10 mouse cellular contexts compared by ENCODE assay signal in the genomic region with DNA sequence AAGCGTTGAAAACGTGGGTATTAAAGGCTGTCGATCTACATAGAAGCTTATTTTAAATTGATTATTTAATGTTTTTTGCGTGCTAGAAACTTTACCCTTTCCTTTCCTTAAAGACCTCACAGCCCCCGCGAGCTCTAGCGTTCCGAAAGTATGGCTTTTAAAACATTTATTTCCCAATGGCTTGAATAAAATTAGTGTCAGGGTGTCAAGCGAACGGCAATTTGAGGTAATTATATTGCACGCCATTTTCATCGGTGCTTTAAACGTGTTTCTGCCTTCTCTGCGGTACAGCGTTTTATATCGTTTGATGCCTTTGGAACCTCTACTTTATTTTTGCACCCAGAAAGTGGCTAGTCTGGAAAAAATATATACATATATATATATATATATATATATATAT. TPM values are rescaled to one million over a fixed set of nuclear protein-coding genes. Genes with fewer than 3 reads are reported as not detected.
A peak's percentile ranks its signal among the peaks of the same experiment; 100 is the strongest.
DNase-seq lines count a peak whose midpoint lies in the region; ATAC-seq and TF ChIP-seq lines count a peak whose summit lies in the region.
"Had no signal": no experiment of that assay in that cellular context is flagged by ENCODE, and none has a peak within 500 bp of the region (broad histone marks: within the 10 kb centered on the region; RNA-seq: fewer than 3 reads in every experiment).

No protein-coding gene starts in this region.

- no peak for DNase-seq in heart, postnatal 0 days (ENCODE audit: low spot score)
- no peak for DNase-seq in heart, adult 2 months
- DNase-seq in embryonic facial prominence, embryonic 11.5 days (ENCODE audit: low spot score) = no peak
- DNase-seq in forebrain, postnatal 0 days = no peak
- DNase-seq in thymus, postnatal 25 days = no peak
- no peak for DNase-seq in gastrocnemius, adult 18-20 months (ENCODE audit: low spot score)
- no peak for DNase-seq in kidney, adult 11 months

- no peaks in the 10 kb centered on the region for H3K79me2 ChIP-seq in heart, adult 2 months (replicated peaks; ENCODE audit: control insufficient read depth, insufficient read depth, low read length)

- peak overlapping the region; percentile 35; the same call in 1 of the 2 replicates for H3K4me3 ChIP-seq in heart, postnatal 0 days (ENCODE audit: low read depth, low read length)
- H3K4me3 ChIP-seq in heart, adult 2 months = no peak overlapping the region
- H3K4me3 ChIP-seq in embryonic facial prominence, embryonic 11.5 days (ENCODE audit: low read depth, low read length) = peak overlapping the region; percentile 38
- peak overlapping the region; percentile 68 for H3K4me3 ChIP-seq in forebrain, postnatal 0 days (ENCODE audit: low read depth, low read length)
- peak overlapping the region; percentile 68 for H3K4me3 ChIP-seq in midbrain, embryonic 13.5 days (replicated peaks)

- H3K9ac ChIP-seq in heart, postnatal 0 days (replicated peaks; ENCODE audit: low read depth, low read length) = no peak overlapping the region
- no peak overlapping the region for H3K9ac ChIP-seq in heart, adult 2 months (ENCODE audit: low read depth, low read length)
- H3K9ac ChIP-seq in embryonic facial prominence, embryonic 11.5 days (replicated peaks; ENCODE audit: low read length) = no peak overlapping the region
- H3K9ac ChIP-seq in forebrain, postnatal 0 days = peak overlapping the region; percentile 83
- peak overlapping the region; percentile 86; the same call in 1 of the 2 replicates for H3K9ac ChIP-seq in midbrain, embryonic 13.5 days (replicated peaks)

- TF ChIP-seq CTCF in heart, postnatal 0 days (IDR thresholded peaks at IDR 0.05; ENCODE audit: low read depth) = no peak
- TF ChIP-seq CTCF in heart, adult 2 months (IDR thresholded peaks at IDR 0.05) = no peak
- no peak for TF ChIP-seq CTCF in forebrain, postnatal 0 days (IDR thresholded peaks at IDR 0.05; ENCODE audit: low read depth)

- intact Hi-C loops in heart, adult 2 months (cut with DNase I) = no loop called here

- 23% methylated on average over 16 of the region's 16 CpGs for WGBS in heart, postnatal 0 days
- WGBS in heart, adult 2 months = 25% methylated on average over 16 of the region's 16 CpGs
- 17% methylated on average over 16 of the region's 16 CpGs for WGBS in embryonic facial prominence, embryonic 11.5 days
- 4% methylated on average over 16 of the region's 16 CpGs for WGBS in forebrain, postnatal 0 days
- WGBS in midbrain, embryonic 13.5 days = 7% methylated on average over 16 of the region's 16 CpGs

- peak overlapping the region; percentile 68 for H3K4me2 ChIP-seq in heart, postnatal 0 days (ENCODE audit: low read depth, low read length)
- H3K4me2 ChIP-seq in embryonic facial prominence, embryonic 11.5 days (ENCODE audit: low read depth, low read length) = peak overlapping the region; percentile 61
- H3K4me2 ChIP-seq in forebrain, postnatal 0 days (ENCODE audit: low read depth) = peak overlapping the region; percentile 80
- H3K4me2 ChIP-seq in midbrain, embryonic 13.5 days (replicated peaks) = peak overlapping the region; percentile 91

- H3K36me3 ChIP-seq in heart, postnatal 0 days (replicated peaks; ENCODE audit: control insufficient read depth, insufficient read depth, low read length) = no peaks in the 10 kb centered on the region
- H3K36me3 ChIP-seq in heart, adult 2 months (ENCODE audit: control insufficient read depth, insufficient read depth, low read length) = no peaks in the 10 kb centered on the region
- no peaks in the 10 kb centered on the region for H3K36me3 ChIP-seq in embryonic facial prominence, embryonic 11.5 days (replicated peaks; ENCODE audit: control insufficient read depth, insufficient read depth, low read depth, low read length)
- no peaks in the 10 kb centered on the region for H3K36me3 ChIP-seq in forebrain, postnatal 0 days (ENCODE audit: insufficient read depth)
- H3K36me3 ChIP-seq in midbrain, embryonic 13.5 days = no peaks in the 10 kb centered on the region
- H3K36me3 ChIP-seq: G1E had no signal

- TF ChIP-seq EP300 in heart, postnatal 0 days (IDR thresholded peaks at IDR 0.05; ENCODE audit: low read depth) = no peak
- no peak for TF ChIP-seq EP300 in heart, adult 2 months (IDR thresholded peaks at IDR 0.05; ENCODE audit: insufficient read depth, low read depth, low read length)

- no peaks in the 10 kb centered on the region for H3K9me3 ChIP-seq in heart, postnatal 0 days (replicated peaks; ENCODE audit: control insufficient read depth, low read length)
- H3K9me3 ChIP-seq in embryonic facial prominence, embryonic 11.5 days (replicated peaks; ENCODE audit: control insufficient read depth, low read length) = no peaks in the 10 kb centered on the region
- H3K9me3 ChIP-seq in forebrain, postnatal 0 days (ENCODE audit: low read length) = no peaks in the 10 kb centered on the region
- no peaks in the 10 kb centered on the region for H3K9me3 ChIP-seq in midbrain, embryonic 13.5 days

- H3K4me1 ChIP-seq in heart, postnatal 0 days (ENCODE audit: control insufficient read depth, insufficient read depth) = 0 out of 2 replicates have a peak, but pooled peaks cover 8% of the 10 kb centered on the region
- H3K4me1 ChIP-seq in heart, adult 2 months (ENCODE audit: control insufficient read depth, insufficient read depth, low read length) = no peaks in the 10 kb centered on the region; the same call in 1 of the 2 replicates
- no peaks in the 10 kb centered on the region for H3K4me1 ChIP-seq in embryonic facial prominence, embryonic 11.5 days (ENCODE audit: control insufficient read depth, insufficient read depth, low read length)
- no peaks in the 10 kb centered on the region for H3K4me1 ChIP-seq in forebrain, postnatal 0 days (ENCODE audit: insufficient read depth)
- peaks cover 25% of the 10 kb centered on the region for H3K4me1 ChIP-seq in midbrain, embryonic 13.5 days (replicated peaks)

- ATAC-seq in heart, postnatal 0 days (ENCODE audit: insufficient read depth, low read depth) = no peak
- no peak for ATAC-seq in embryonic facial prominence, embryonic 11.5 days (replicated peaks; ENCODE audit: insufficient number of reproducible peaks, low FRiP score, low TSS enrichment, low read depth)
- peak; percentile 0; the same call in 1 of the 2 replicates for ATAC-seq in forebrain, postnatal 0 days
- ATAC-seq in midbrain, embryonic 13.5 days = no peak

- H3K27ac ChIP-seq in heart, postnatal 0 days (ENCODE audit: low read depth) = no peak overlapping the region
- H3K27ac ChIP-seq in heart, adult 2 months = no peak overlapping the region
- H3K27ac ChIP-seq in embryonic facial prominence, embryonic 11.5 days (replicated peaks; ENCODE audit: low read depth, low read length) = no peak overlapping the region
- peak overlapping the region; percentile 89 for H3K27ac ChIP-seq in forebrain, postnatal 0 days (ENCODE audit: low read depth, low read length)
- H3K27ac ChIP-seq in midbrain, embryonic 13.5 days = peak overlapping the region; percentile 94

- peaks cover 35% of the 10 kb centered on the region for H3K27me3 ChIP-seq in heart, postnatal 0 days (ENCODE audit: control insufficient read depth, insufficient read depth, low read length)
- peaks cover 6% of the 10 kb centered on the region for H3K27me3 ChIP-seq in heart, adult 2 months (ENCODE audit: control insufficient read depth, insufficient read depth, low read length)
- peaks cover 22% of the 10 kb centered on the region for H3K27me3 ChIP-seq in embryonic facial prominence, embryonic 11.5 days (ENCODE audit: control insufficient read depth, insufficient read depth, low read length)
- no peaks in the 10 kb centered on the region for H3K27me3 ChIP-seq in forebrain, postnatal 0 days (ENCODE audit: insufficient read depth, low read length)
- H3K27me3 ChIP-seq in midbrain, embryonic 13.5 days = no peaks in the 10 kb centered on the region

- no peak for TF ChIP-seq POLR2A in heart, adult 2 months (IDR thresholded peaks at IDR 0.05; ENCODE audit: insufficient read depth, low read depth, low read length)

RNA-seq across cellular contexts. Expression of gene Slitrk1, which starts 0.4 kb away (rescaled TPM):
- total RNA-seq in heart, postnatal 0 days (2014; rRNA removed; ENCODE audit: low replicate concordance) = not detected in 2 replicates
- polyA plus RNA-seq in heart, postnatal 0 days (2015; fragmentation: Nextera tagmentation; extraction: Ambion mirVana) = not detected in 2 replicates
- not detected for total RNA-seq in heart, adult 2 months (2021)
- not detected in 2 replicates for polyA plus RNA-seq in heart, adult 2 months (2012; rRNA removed)
- polyA plus RNA-seq in embryonic facial prominence, embryonic 11.5 days (2014; fragmentation: Nextera tagmentation; extraction: Ambion mirVana) = 2.1 and 2.9 TPM in 2 replicates
- 25.3 and 29.8 TPM in 2 replicates for total RNA-seq in forebrain, postnatal 0 days (2014; rRNA removed)
- 16.7 and 21.4 TPM in 2 replicates for polyA plus RNA-seq in forebrain, postnatal 0 days (2015; fragmentation: Nextera tagmentation; extraction: Ambion mirVana)
- 22.9 and 23.7 TPM in 2 replicates for polyA plus RNA-seq in midbrain, embryonic 13.5 days (2015; fragmentation: Nextera tagmentation; extraction: Ambion mirVana)
- total RNA-seq in gastrocnemius, adult 18-20 months (2021) = under 1 TPM in 1 of 2 experiments, not detected in 1; 0.05 TPM
- total RNA-seq: granulocyte monocyte progenitor cell, adult 5-6 weeks had no signal
- polyA plus RNA-seq: G1E had no signal

Comparison
In these comparisons a context has a peak if more than half of its experiments do, and no peak if none do; other contexts are left out.
1. H3K27ac ChIP-seq: peak in forebrain, postnatal 0 days (single experiment) and midbrain, embryonic 13.5 days (single experiment); none in heart, postnatal 0 days (single experiment), heart, adult 2 months (single experiment) and embryonic facial prominence, embryonic 11.5 days (single experiment).
2. H3K9ac ChIP-seq: peak in forebrain, postnatal 0 days (single experiment) and midbrain, embryonic 13.5 days (single experiment); none in heart, postnatal 0 days (single experiment), heart, adult 2 months (single experiment) and embryonic facial prominence, embryonic 11.5 days (single experiment).
3. Peak in every context shown above with its lines, with median percentiles within 50 percentile points of each other: H3K4me2 ChIP-seq.